15 mouse cellular contexts compared by ENCODE assay signal in genomic region chr3:104956131-104956581, GRCm38 (mm10). TPM values are rescaled to one million over a fixed set of nuclear protein-coding genes. Genes with fewer than 3 reads are reported as not detected.
DNase-seq lines count a peak whose midpoint lies in the region; ATAC-seq and TF ChIP-seq lines count a peak whose summit lies in the region.
"Had no signal": no experiment of that assay in that cellular context is flagged by ENCODE, and none has a peak within 500 bp of the region (broad histone marks: within the 10 kb centered on the region; RNA-seq: fewer than 3 reads in every experiment).

No protein-coding gene starts in this region.

- DNase-seq in kidney, adult 2 months: peak; percentile 27
- DNase-seq in kidney, postnatal 0 days (ENCODE audit: low spot score): peak; percentile 54
- peak; percentile 26 for DNase-seq in lung, adult 2 months
- no peak for DNase-seq in yolk sac, embryonic 10.5 days (ENCODE audit: low spot score)
- no peak for DNase-seq in gastrocnemius, adult 18-20 months (ENCODE audit: low spot score)
- DNase-seq: cerebellum, adult 18-20 months; right cerebral cortex, postnatal 4 days; thymus, postnatal 14 days had no signal

- TF ChIP-seq POLR2A in kidney, adult 2 months (IDR thresholded peaks at IDR 0.05; ENCODE audit: low read depth, low read length): no peak
- no peak for TF ChIP-seq POLR2A in lung, adult 2 months (IDR thresholded peaks at IDR 0.05; ENCODE audit: borderline replicate concordance, extremely low read depth, low read depth, low read length)
- TF ChIP-seq POLR2A in myocyte (IDR thresholded peaks at IDR 0.05; ENCODE audit: insufficient read length, low read depth): no peak

- no peaks in the 10 kb centered on the region for H3K9me3 ChIP-seq in kidney, embryonic 14.5 days (ENCODE audit: control insufficient read depth, low read length)
- no peaks in the 10 kb centered on the region for H3K9me3 ChIP-seq in kidney, postnatal 0 days (replicated peaks; ENCODE audit: low read length)
- H3K9me3 ChIP-seq: liver, embryonic 12.5 days had no signal

- no peak overlapping the region for H3K9ac ChIP-seq in kidney, embryonic 14.5 days (ENCODE audit: low read depth, low read length)
- H3K9ac ChIP-seq in kidney, postnatal 0 days (ENCODE audit: low read depth, low read length): no peak overlapping the region
- H3K9ac ChIP-seq: hindbrain, embryonic 14.5 days; liver, embryonic 12.5 days had no signal

- no peaks in the 10 kb centered on the region for H3K79me2 ChIP-seq in myocyte (ENCODE audit: control insufficient read depth, insufficient read depth)

- no peak overlapping the region for H3K27ac ChIP-seq in kidney, adult 2 months (ENCODE audit: insufficient read depth, low read depth, low read length)
- H3K27ac ChIP-seq in kidney, embryonic 14.5 days (ENCODE audit: low read depth, low read length): no peak overlapping the region
- H3K27ac ChIP-seq in kidney, postnatal 0 days: no peak overlapping the region
- H3K27ac ChIP-seq: hindbrain, embryonic 14.5 days; liver, embryonic 12.5 days had no signal

- no peak overlapping the region for H3K4me2 ChIP-seq in kidney, embryonic 14.5 days (replicated peaks; ENCODE audit: low read depth, low read length)
- no peak overlapping the region for H3K4me2 ChIP-seq in kidney, postnatal 0 days (ENCODE audit: low read length)
- H3K4me2 ChIP-seq in myocyte (ENCODE audit: low read depth): no peak overlapping the region
- H3K4me2 ChIP-seq: hindbrain, embryonic 14.5 days; liver, embryonic 12.5 days had no signal

- H3K36me3 ChIP-seq in kidney, adult 2 months (ENCODE audit: control insufficient read depth, insufficient read depth, low read length): no peaks in the 10 kb centered on the region
- peaks cover 11% of the 10 kb centered on the region; the same call in 1 of the 2 replicates for H3K36me3 ChIP-seq in kidney, embryonic 14.5 days (ENCODE audit: control insufficient read depth, insufficient read depth, low read length)
- peaks cover 5% of the 10 kb centered on the region; the same call in 1 of the 2 replicates for H3K36me3 ChIP-seq in kidney, postnatal 0 days (ENCODE audit: insufficient read depth, low read length)
- no peaks in the 10 kb centered on the region for H3K36me3 ChIP-seq in myocyte (ENCODE audit: control insufficient read depth, insufficient read depth)

- H3K4me3 ChIP-seq in kidney, adult 2 months (ENCODE audit: insufficient read depth, low read depth, low read length): no peak overlapping the region
- no peak overlapping the region for H3K4me3 ChIP-seq in kidney, embryonic 14.5 days (ENCODE audit: low read length)
- H3K4me3 ChIP-seq in kidney, postnatal 0 days (replicated peaks; ENCODE audit: low read depth, low read length): no peak overlapping the region
- no peak overlapping the region for H3K4me3 ChIP-seq in lung, adult 2 months (replicated peaks; ENCODE audit: extremely low read depth, low read depth, low read length)
- no peak overlapping the region for H3K4me3 ChIP-seq in myocyte
- H3K4me3 ChIP-seq: liver, embryonic 12.5 days had no signal

- no peaks in the 10 kb centered on the region for H3K4me1 ChIP-seq in kidney, adult 2 months (ENCODE audit: control insufficient read depth, insufficient read depth, low read length)
- peaks cover under 1% of the 10 kb centered on the region; the same call in 1 of the 2 replicates for H3K4me1 ChIP-seq in kidney, embryonic 14.5 days (ENCODE audit: control insufficient read depth, insufficient read depth, low read length)
- H3K4me1 ChIP-seq in kidney, postnatal 0 days (replicated peaks; ENCODE audit: insufficient read depth, low read length): no peaks in the 10 kb centered on the region
- peaks cover 11% of the 10 kb centered on the region for H3K4me1 ChIP-seq in lung, adult 2 months (ENCODE audit: control insufficient read depth, insufficient read depth, low read length)

- no peak for ATAC-seq in kidney, embryonic 14.5 days (ENCODE audit: low FRiP score, low TSS enrichment)
- ATAC-seq in kidney, postnatal 0 days (replicated peaks; ENCODE audit: low FRiP score, low read depth): peak; percentile 27; the same call in 1 of the 2 replicates
- ATAC-seq: forebrain, embryonic 16.5 days; liver, embryonic 12.5 days had no signal

- no peak for TF ChIP-seq CTCF in kidney, adult 2 months (conservative IDR thresholded peaks at IDR 0.05; ENCODE audit: insufficient read depth, insufficient read length, low read depth, low read length)
- TF ChIP-seq CTCF in kidney, postnatal 0 days (IDR thresholded peaks at IDR 0.05; ENCODE audit: low read depth): no peak
- TF ChIP-seq CTCF in lung, adult 2 months (IDR thresholded peaks at IDR 0.05; ENCODE audit: insufficient read depth, low read length): no peak

- 77% methylated on average over 6 of the region's 6 CpGs for WGBS in kidney, adult 2 months
- 65% methylated on average over 6 of the region's 6 CpGs for WGBS in kidney, embryonic 14.5 days
- WGBS in kidney, postnatal 0 days: 61% methylated on average over 6 of the region's 6 CpGs
- 42% methylated on average over 6 of the region's 6 CpGs for WGBS in lung, adult 2 months

- no peaks in the 10 kb centered on the region for H3K27me3 ChIP-seq in kidney, adult 2 months (replicated peaks; ENCODE audit: control insufficient read depth, insufficient read depth, low read length)
- peaks cover 23% of the 10 kb centered on the region for H3K27me3 ChIP-seq in kidney, embryonic 14.5 days (ENCODE audit: control insufficient read depth, insufficient read depth, low read length)
- H3K27me3 ChIP-seq in kidney, postnatal 0 days (ENCODE audit: insufficient read depth, low read length): peaks cover 12% of the 10 kb centered on the region; the same call in 1 of the 2 replicates
- H3K27me3 ChIP-seq in myocyte (ENCODE audit: control insufficient read depth, insufficient read depth, insufficient read length): peaks cover 11% of the 10 kb centered on the region
- H3K27me3 ChIP-seq: CH12.LX had no signal

- no peak overlapping the region for H3ac ChIP-seq in myocyte (ENCODE audit: control insufficient read depth, insufficient read length)

TF ChIP-seq in myocyte, 11 proteins besides CTCF, POLR2A, EP300 and RAD21:
- TF ChIP-seq SRF (IDR thresholded peaks at IDR 0.05; ENCODE audit: control insufficient read depth, insufficient read length, low read depth): no peak
- peak; percentile 28 for TF ChIP-seq POLR2AphosphoS2 (IDR thresholded peaks at IDR 0.05; ENCODE audit: insufficient read length, low read depth)

RNA-seq across cellular contexts. Expression of gene Wnt2b, which starts 5.6 kb away (rescaled TPM):
- polyA plus RNA-seq in kidney, adult 2 months (2012; rRNA removed): 0.97 and 1.2 TPM in 2 replicates
- polyA plus RNA-seq in kidney, embryonic 14.5 days (2014; fragmentation: Nextera tagmentation; extraction: Ambion mirVana): 0.39 and 0.62 TPM in 2 replicates
- 0.43 and 0.59 TPM in 2 replicates for polyA plus RNA-seq in kidney, postnatal 0 days (2015; fragmentation: Nextera tagmentation; extraction: Ambion mirVana)
- polyA plus RNA-seq in lung, adult 2 months (2012; rRNA removed): 3.5 and 4.9 TPM in 2 replicates
- polyA plus RNA-seq in myocyte (2012; fragmentation: generic; extraction: Trizol): 0.13 TPM
- under 1 TPM; 0.21 to 0.31 TPM for total RNA-seq in gastrocnemius, adult 18-20 months (2021)
- total RNA-seq: CH12.LX; megakaryocyte-erythroid progenitor cell, adult 5-6 weeks had no signal

Comparison
In these comparisons a context has a peak if more than half of its experiments do, and no peak if none do; other contexts are left out.
1. DNase-seq: peak in kidney, adult 2 months (single experiment), kidney, postnatal 0 days (single experiment) and lung, adult 2 months (single experiment); none in yolk sac, embryonic 10.5 days (single experiment) and gastrocnemius, adult 18-20 months (single experiment).